Mouse (Mus musculus): Measurements from ENCODE around the gene Plcl2.

GRCm38 (mm10) chr17:50558239-50558625, 49.0 kb downstream of the Plcl2 start:
- TF ChIP-seq CTCF (IDR thresholded peaks at IDR 0.05; ENCODE audit: low read depth, low read length) (no peak), POLR2A (IDR thresholded peaks at IDR 0.05; ENCODE audit: insufficient read depth, low read length) (no peak), EP300 (IDR thresholded peaks at IDR 0.05; ENCODE audit: insufficient read depth, low read depth, low read length) (no peak)
